Mouse (Mus musculus) olfactory bulb, adult 2 months (tissue): ENCODE measurements around the gene Grin2d. TPM values are rescaled to one million over a fixed set of nuclear protein-coding genes. Genes with fewer than 3 reads are reported as not detected.
A peak's percentile ranks its signal among the peaks of the same experiment; 100 is the strongest.

ENCODE experiments used
- H3K27ac ChIP-seq: fragments of 200-500 bp; 2 replicates; pipeline ENCODE4 v1.5.1; 2012; ENCODE audit warnings: low read depth, low read length; ENCODE audit not compliant: insufficient read depth
- H3K4me1 ChIP-seq: fragments of 200-500 bp; 2 replicates; pipeline ENCODE4 v1.6.1; 2012; ENCODE audit warnings: low read length; ENCODE audit not compliant: control insufficient read depth, insufficient read depth
- H3K4me3 ChIP-seq: fragments of 200-500 bp; 2 replicates; pipeline ENCODE4 v1.5.1; 2012; ENCODE audit warnings: mild to moderate bottlenecking, low read depth, low read length, moderate library complexity; ENCODE audit not compliant: insufficient read depth
- CTCF ChIP-seq: fragments of 200-500 bp; IDR thresholded peaks from 2 replicates; pipeline ENCODE4 v1.5.1; 2012; ENCODE audit warnings: low read depth, mild to moderate bottlenecking, low read length, moderate library complexity; ENCODE audit not compliant: insufficient read depth
- POLR2A ChIP-seq: fragments of 200-500 bp; IDR thresholded peaks from 2 replicates; pipeline ENCODE4 v1.6.1; 2012; ENCODE audit warnings: mild to moderate bottlenecking, low read depth, low read length, moderate library complexity; ENCODE audit not compliant: insufficient read depth
- WGBS: fragments of 180-500 bp; shearing (Covaris S2); methylation state at CpG from one replicate; pipeline ENCODE4 v1.1.7; 2018; 5-methylcytosine and 5-hydroxymethylcytosine counted together
- polyA plus RNA-seq: library from polyadenylated mRNA; stranded (reverse); fragments of >200 nt; gene quantifications from 2 replicates; pipeline ENCODE4 v1.2.4, GENCODE M21; 2012; ENCODE audit warnings: low replicate concordance; ENCODE audit not compliant: missing spikeins, insufficient read depth, insufficient read length

Gene Grin2d
- polyA plus RNA-seq, 1 experiment = not detected

DNA sequence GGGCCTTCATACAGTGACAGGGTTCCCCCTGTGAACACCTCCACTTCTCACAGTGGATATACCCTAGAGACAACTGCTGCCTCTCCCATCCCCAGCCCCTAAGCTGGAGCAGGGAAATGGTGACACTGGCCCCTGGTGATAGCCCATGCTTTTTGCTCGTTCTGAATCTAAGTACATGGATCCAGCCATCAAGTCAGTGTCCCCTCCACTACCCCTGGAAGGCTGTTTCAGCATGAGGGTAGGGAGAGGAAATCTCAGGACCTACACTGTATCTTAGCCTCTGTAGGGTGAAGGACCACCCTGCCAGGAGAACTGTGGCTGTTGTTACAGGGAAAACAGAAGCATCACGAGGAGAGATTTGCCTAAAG, 62.2 kb downstream of the Grin2d start:
- TF ChIP-seq CTCF = no peak
- no peak for TF ChIP-seq POLR2A
- no peak overlapping the region for H3K4me3 ChIP-seq
- peaks cover 15% of the 10 kb centered on the region for H3K4me1 ChIP-seq
- WGBS = 30% methylated on average over 2 of the region's 2 CpGs
- no peak overlapping the region for H3K27ac ChIP-seq

DNA sequence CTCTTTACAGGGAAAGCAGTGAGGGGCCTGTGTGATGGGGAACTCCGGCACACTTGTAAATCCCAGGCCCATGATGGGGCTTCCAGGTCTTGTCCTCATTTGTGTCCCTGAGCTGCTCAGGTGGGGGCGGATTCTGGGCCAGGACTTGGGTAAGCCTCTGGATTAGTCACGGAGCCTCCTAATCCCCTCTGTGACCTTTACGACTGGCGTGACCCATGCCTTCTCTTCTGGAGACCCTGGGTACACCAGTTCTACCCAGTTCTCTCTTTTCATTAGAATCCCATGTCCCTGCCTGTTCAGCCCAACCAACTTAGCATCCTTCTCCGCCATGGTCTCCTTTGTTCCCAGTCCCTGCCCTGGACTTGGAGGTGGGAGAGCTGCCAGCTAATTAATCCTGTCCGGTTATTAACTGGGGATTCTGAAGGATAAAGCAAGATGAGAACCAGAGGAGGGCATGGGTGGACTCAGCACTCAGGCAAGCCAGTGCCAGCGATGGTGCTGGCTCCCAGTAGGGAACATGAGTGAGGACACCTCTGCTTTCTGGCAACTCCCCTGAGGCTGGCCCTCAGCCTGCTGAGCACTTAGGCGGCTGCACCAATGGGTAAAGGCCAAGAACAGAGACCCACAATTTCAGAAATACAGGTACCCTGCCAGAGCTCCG, 62.7 kb downstream of the Grin2d start:
- TF ChIP-seq POLR2A (no peak), CTCF (no peak)
- Histone ChIP-seq H3K4me1 (peaks cover 15% of the 10 kb centered on the region), H3K27ac (0 out of 2 replicates have a peak overlapping the region, but pooled peaks have one; percentile 12), H3K4me3 (no peak overlapping the region)
- 30% methylated on average over 10 of the region's 10 CpGs for WGBS

DNA sequence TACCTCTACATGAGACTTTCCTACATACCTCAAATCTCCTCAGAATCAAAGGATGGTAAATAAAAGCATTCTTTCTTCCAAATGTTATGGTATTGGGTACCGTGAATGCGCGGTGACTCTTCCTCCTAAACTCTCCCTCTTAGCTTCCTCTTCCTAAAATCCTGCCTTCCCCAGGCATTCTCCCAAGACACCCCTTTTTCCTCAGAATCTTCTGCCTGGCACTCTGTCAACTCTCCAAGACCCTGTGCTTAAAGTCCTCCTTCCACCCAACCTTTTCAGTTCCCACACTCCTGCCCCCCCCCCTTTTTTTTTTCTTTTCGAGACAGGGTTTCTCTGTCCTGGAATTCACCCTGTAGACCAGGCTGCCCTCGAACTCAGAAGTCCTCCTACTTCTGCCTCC, 63.3 kb downstream of the Grin2d start:
- no peak for TF ChIP-seq POLR2A
- no peak for TF ChIP-seq CTCF
- 4% methylated on average over 5 of the region's 5 CpGs for WGBS
- peak overlapping the region; percentile 36 for H3K4me3 ChIP-seq
- H3K4me1 ChIP-seq = peaks cover 15% of the 10 kb centered on the region
- H3K27ac ChIP-seq = 0 out of 2 replicates have a peak overlapping the region, but pooled peaks have one; percentile 12

DNA sequence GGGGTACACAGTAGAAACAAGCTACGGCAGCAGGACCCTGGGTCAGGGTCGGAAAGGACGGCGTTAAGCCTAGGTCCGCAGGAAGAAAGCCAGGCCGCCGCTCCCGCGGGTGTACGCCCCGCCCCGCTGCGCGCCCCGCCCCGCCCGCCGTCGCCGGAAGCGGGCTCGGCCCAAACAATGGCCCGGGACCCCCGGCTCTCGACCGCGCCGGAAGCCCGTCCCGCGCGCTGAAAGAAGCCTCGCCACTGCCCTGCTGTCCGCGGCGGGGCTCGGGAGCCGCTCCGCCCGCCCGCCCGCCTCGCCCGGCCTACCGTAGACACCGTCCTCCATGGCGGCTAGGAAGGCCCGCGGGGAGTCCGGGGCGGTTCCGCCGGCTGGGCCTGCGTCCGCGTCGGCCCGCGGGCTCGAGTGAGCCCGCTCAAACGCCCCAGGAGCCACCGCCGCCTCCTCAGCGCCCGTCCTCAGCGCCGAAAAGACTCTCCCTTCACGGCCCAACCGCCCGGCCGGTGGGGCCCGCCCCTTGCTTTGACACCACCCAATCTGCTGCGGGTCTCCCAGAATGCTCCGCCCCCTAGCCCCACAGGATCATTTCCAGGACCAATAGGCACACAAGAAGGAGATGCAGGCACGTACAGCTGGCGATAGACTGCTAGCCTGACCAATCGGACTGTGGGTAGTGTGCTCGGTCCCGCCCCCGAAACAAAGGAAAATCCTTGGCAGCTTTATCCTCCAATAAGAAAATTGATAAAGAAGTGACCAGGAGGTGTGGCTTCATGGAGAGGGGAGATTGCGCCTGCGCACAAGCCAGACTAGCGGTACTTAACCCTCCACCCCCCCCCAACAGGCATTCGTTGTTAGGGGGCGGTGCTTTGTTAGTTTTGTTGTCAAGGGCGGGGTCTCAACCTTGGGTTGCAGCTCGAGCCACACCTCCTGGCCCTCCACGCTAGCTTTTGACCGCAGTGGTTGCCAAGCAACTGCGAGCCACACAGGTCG, 64.1 kb downstream of the Grin2d start, which contains the start of gene Cyth2:
TSS of gene Cyth2 (minus strand) at position 795 of the 993 bp plus-strand sequence.
- peaks cover 15% of the 10 kb centered on the region for H3K4me1 ChIP-seq
- under 1% methylated on average over 91 of the region's 92 CpGs for WGBS
- H3K27ac ChIP-seq = peak within 1 kb of the TSS; percentile 92
- H3K4me3 ChIP-seq = peak within 1 kb of the TSS; percentile 99
- TF ChIP-seq CTCF (no peak), POLR2A (peak; percentile 85)

DNA sequence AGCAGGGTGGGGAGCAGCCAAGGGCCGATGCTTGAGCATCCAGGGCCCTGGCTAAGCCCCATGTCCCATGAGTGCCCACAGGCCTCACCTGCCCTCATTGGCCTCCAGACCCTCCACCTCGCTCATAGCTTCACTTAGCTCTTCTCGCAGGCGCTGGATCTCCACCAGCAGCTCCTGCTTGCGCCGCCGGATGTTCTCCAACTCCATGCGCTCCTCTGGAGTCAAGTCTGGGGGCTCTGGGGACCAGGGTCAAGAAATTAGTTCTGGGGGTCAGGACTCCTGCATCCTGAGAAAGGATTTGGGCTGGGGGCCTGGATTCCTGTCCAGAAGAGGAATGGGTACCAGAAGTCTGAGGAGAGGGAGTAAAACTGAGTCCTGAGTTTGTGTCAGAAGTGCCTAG, 65.3 kb downstream of the Grin2d start:
- WGBS = 83% methylated on average over 8 of the region's 8 CpGs
- peak overlapping the region; percentile 13; the same call in 1 of the 2 replicates for H3K4me3 ChIP-seq
- H3K27ac ChIP-seq = no peak overlapping the region
- TF ChIP-seq CTCF = no peak
- TF ChIP-seq POLR2A = no peak
- peaks cover 20% of the 10 kb centered on the region for H3K4me1 ChIP-seq

DNA sequence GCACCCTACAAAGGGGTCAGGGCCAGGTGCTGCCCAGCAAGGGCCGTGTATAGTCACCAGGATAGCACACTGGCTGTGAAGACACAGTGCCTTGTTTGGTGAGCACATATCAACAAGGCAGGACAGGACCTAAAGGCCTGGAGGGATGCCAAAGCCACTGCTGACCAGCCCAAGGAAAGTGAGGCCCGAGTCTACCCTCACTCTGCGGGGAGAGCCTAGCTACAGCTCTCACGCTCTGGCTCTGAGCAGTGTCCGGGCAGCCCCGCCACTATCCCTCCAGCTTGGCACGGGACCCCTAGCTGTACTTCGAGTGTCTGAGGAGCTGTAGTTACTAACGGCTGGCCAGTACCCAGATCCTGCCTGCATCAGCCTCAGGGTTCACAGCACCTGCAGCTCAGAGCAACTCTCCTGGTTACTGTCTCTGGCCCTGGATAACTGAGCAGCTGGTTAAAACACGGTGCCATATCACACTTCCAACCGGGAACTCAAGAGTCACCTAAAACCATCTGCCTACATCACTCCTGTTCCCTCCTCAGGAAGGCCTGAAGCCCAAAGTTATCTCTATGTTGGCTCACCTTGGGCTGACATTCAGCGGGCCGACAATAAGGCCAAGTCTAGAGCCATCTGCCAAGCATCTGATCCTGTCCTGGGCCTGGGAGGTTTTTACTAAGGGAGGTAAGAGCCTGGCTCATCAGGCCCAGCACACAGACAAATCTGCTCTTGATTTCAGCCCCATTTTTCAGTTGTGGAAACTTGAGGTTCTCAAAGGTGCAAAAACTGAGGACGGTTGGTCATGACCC, 68.7 kb downstream of the Grin2d start:
- peaks cover 10% of the 10 kb centered on the region for H3K4me1 ChIP-seq
- TF ChIP-seq POLR2A (no peak), CTCF (no peak)
- no peak overlapping the region for H3K4me3 ChIP-seq
- no peak overlapping the region for H3K27ac ChIP-seq
- WGBS = 69% methylated on average over 14 of the region's 14 CpGs

DNA sequence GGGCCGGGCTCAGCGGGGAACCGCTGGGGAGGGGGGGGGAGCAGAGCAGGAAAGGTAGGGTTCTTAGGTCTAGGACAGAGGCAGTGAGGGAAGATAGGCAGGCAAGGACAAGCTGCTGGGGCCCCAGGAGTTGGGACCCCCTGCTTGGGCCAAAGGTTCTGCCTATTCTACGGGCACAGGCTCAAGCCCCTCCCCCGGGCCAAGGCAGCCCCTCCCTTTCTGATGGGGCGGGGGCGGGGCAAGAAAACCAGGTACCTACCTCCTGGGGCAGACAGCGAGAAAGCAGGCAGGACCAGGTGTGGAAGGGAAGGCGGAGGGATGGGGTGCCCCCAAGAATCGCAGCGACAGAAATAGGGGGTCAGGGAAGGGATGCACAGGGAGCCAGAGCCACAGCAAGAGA, 69.7 kb downstream of the Grin2d start:
- WGBS = 38% methylated on average over 11 of the region's 11 CpGs
- TF ChIP-seq POLR2A = no peak; the same call in 1 of the 2 replicates
- no peak for TF ChIP-seq CTCF
- Histone ChIP-seq H3K27ac (no peak overlapping the region), H3K4me3 (no peak overlapping the region), H3K4me1 (peaks cover 10% of the 10 kb centered on the region)

DNA sequence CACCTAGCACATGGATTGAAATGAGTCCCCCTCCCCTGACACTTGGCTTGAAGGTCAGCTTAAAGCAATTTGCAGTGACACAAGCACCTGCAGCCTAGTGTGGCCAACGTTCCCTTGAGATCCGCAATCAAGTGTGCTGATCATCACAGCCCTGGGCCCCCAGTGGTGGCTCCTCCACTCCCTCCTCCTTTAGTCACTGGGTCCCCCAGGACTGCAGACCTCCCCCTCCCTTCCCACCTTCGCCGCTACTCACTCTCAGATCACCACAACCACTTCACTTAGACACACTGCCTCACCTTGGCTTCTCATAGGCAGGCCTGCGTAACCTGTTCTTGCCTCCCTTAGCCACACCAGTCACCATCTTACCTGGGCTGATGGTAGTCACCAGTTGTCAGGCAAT, 72.2 kb downstream of the Grin2d start:
- no peak for TF ChIP-seq CTCF
- TF ChIP-seq POLR2A = no peak
- 61% methylated on average over 5 of the region's 5 CpGs for WGBS
- Histone ChIP-seq H3K4me3 (no peak overlapping the region), H3K27ac (no peak overlapping the region), H3K4me1 (peaks cover 5% of the 10 kb centered on the region)
